Mouse (Mus musculus) ES-E14 (cell line): ENCODE data around the gene Vps26c.

Experiments
- CHD2 ChIP-seq: IDR thresholded peaks from 2 replicates; pipeline ENCODE4 v1.6.1; 2014; ENCODE audit warnings: mild to moderate bottlenecking, low read depth, low read length, inconsistent platforms
- HCFC1 ChIP-seq: IDR thresholded peaks from 2 replicates; pipeline ENCODE4 v1.6.1; 2012; ENCODE audit warnings: low read length, inconsistent platforms, borderline replicate concordance; ENCODE audit not compliant: insufficient read depth

- TF ChIP-seq HCFC1 = no peak
- no peak for TF ChIP-seq CHD2
These were observed 29.6 kb upstream of the Vps26c start for GRCm38 (mm10) chr16:94556228-94556627.
